Mouse (Mus musculus): ENCODE measurements around the gene Fndc9.

DNA sequence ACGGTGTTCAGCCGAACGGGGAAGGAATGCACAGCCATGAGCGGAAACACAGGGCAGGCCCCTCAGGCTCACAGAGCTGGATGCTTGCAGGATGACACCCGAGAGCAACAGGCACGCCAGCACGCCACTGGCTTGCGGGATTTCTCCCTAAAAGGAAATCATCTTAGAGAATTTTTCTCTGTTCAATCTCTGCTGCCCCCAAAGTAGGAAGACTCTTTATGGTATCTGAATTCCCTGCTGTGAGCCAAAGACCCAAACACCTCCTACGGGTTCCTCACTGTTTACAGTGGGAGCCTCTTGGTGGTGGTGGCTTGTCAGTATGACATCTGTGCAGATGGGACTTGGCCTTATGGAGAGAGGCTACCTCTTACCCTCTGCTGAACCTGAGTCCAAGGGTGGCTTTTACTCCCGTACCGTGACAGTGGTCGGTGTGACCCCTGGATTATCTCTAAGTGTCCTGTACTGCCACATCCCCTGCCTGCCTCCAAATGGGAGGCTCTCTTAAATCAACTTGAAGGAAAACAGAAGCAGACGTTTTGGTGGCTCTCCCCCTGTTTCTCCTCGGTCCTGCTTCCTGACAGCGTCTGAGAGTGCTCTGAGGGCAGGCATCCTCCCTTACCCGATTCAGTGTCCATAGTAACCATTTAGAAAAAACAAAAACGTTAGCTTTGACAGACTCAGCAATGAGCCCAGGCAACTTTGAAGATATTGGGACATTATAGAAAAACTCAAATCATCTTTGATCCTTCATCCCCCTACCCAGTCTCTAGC lies 29.5 kb upstream of the Fndc9 start:
- no peak for TF ChIP-seq POLR2A (IDR thresholded peaks at IDR 0.05; ENCODE audit: insufficient read depth, low read length)
- TF ChIP-seq CTCF (IDR thresholded peaks at IDR 0.05; ENCODE audit: low read depth, low read length): no peak
- TF ChIP-seq EP300 (IDR thresholded peaks at IDR 0.05; ENCODE audit: insufficient read depth, low read depth, low read length): no peak

All from ES-Bruce4 (cell line).